Mouse (Mus musculus): Measurements from ENCODE around the gene Eddm3b.
"Not testable (repeated sequence)": the region's sequence is repeated elsewhere in the genome, so short reads cannot be mapped to it uniquely, and the experiment has no call there.

Eddm3b gene

DNA sequence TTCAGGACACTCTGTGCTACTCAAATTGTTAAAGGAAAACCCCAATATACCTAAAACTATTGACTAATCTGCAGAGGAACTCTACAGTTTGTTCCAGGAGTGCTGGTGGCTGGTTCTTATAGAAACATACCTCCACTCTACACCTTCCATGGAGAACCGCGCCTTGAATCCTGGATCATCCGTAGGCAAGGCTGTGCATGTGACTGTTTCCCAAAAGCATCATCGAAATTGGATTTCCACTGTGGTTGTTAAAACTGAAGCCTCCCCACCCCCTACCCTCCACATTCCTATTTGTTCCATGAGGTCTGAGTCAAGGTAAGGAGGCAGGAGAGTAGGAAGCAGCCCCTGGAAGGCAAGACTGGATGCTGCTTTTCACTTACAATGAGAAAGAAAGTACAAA is 30.2 kb downstream of the Eddm3b start:
- no peak for DNase-seq

- DNase-seq = no peak
Measured at GRCm38 (mm10) chr14:51145521-51145920, 31.3 kb downstream of the Eddm3b start.

- DNase-seq = no peak
Measured at GRCm38 (mm10) chr14:51146685-51147084, 32.5 kb downstream of the Eddm3b start, which contains the start of gene Rnase1. TSS of gene Rnase1 (minus strand) at chr14:51146785.

GRCm38 (mm10) chr14:51148006-51148405 is 33.8 kb downstream of the Eddm3b start:
- DNase-seq = no peak

DNA sequence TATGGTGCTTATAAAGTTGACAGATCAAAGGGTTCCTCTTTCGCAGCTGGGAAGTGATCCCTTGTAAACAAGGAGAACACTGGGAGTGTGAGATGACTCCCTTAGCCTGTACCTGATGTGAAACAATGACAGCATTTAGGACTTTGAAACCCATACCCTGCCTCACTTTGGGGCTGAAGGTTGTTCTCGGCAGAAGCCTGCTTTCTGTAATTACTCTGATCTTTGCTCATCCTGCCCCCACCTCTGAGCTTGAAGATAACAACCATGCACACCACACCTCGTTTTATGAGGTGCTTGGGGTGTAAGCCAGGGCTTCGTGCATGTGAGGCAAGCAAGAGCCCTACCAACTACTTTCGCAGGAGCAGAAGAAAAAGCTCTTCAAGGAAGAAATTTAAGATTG is 34.9 kb downstream of the Eddm3b start:
- no peak for DNase-seq

GRCm38 (mm10) chr14:51150206-51150831 is 36.1 kb downstream of the Eddm3b start:
- DNase-seq = no peak

DNA sequence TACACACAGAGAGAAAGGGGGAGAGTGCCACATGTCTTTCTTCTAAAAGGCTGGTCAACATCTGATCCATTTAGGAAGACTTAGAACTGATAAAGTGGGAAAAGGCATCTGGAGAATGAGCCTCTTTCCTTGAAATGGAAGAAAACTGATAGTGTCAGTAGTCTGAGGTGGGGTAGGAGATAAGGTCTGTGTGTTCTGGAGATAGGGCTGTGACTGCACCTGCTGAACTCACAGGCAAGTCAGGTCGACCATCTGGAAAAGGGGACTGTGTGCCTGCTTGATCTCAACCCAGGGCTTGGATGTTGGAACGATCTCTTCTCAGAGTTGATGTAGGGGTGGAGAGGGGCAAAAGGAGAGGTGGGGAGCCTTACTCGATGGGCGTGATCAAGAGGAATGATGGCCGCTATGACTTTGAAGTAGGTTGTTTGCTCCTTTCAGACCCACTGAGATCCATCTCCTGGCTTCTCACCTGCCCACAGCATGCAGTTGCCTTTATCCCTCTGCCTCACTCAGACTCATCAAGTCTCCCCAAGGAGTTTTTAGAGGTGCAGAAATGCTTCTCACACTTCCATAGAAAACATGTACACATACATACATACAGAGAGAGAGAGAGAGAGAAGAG is 38.1 kb downstream of the Eddm3b start:
- no peak for DNase-seq

GRCm38 (mm10) chr14:51156056-51156735 is 42.0 kb downstream of the Eddm3b start:
- DNase-seq = no peak

DNA sequence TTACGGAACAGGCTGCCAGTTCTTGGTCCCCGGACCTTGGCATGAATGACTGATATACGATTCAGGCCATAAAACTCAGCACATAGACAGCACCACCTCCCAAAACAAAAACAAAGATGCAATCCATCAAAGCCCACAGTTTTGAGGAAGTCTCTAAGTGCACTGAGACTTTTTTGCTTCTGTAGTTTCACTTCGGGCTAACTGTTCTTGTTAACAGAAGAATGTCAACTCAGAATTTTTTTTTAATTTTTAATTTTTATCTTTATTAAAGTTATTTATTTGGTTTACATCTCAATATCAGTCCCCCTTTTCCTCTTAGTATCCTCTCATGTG is 42.5 kb downstream of the Eddm3b start:
- no peak for DNase-seq

DNA sequence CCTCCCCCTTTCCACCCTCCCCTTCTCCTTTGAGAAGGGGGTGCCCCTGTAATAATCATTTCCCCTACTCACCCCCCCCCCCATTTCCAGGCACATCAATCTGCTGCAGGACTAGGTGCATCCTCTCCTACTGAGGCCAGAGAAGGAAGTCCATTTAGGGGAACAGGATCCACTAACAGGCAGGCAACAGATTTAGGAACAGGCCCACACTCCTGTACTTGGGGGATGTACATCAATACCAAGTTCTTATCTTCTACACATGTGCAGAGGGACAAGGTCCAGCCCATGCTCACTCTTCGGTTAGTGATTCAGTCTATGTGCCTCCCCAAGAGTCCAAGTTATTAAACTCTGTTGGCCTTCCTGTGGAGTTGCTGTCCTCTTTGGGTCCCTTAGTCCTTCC is 42.8 kb downstream of the Eddm3b start:
- DNase-seq = no peak

DNA sequence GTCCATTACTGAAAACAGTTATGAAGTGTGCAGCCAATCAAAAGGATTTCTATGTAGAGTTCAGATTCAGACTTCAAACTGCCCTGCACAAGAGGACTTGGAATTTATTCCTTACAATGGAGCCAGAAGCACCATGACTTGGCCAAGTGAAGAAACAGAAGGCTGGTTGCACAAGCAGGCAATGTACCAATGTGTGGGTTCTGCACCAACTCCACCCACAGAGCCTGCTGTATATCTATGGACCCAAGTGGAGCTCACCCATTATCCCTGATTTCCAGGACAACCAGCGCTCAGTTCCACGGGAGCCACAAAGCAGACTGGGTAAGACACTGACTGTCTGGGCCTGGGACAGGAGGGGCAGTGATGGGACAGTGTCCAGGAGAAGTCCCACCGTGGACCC is 47.8 kb downstream of the Eddm3b start, which contains the start of gene Rnase2b:
Gene Rnase2b (plus strand): TSS at position 285 of the 400 bp plus-strand sequence.
- not testable (repeated sequence) for DNase-seq

- not testable (repeated sequence) for DNase-seq
Measured at GRCm38 (mm10) chr14:51163323-51163722, 49.1 kb downstream of the Eddm3b start.

GRCm38 (mm10) chr14:51165435-51165834 is 51.2 kb downstream of the Eddm3b start:
- no peak for DNase-seq

- no peak for DNase-seq
Measured at GRCm38 (mm10) chr14:51166068-51166467, 51.8 kb downstream of the Eddm3b start.
